In genomic region chr15:83167550-83168065, GRCm38 (mm10) we compare ENCODE assay signal across 12 mouse cellular contexts. TPM values are rescaled to one million over a fixed set of nuclear protein-coding genes. Genes with fewer than 3 reads are reported as not detected.
DNase-seq lines count a peak whose midpoint lies in the region; ATAC-seq lines count a peak whose summit lies in the region.
"Had no signal": no experiment of that assay in that cellular context is flagged by ENCODE, and none has a peak within 500 bp of the region (broad histone marks: within the 10 kb centered on the region; RNA-seq: fewer than 3 reads in every experiment).

No protein-coding gene starts in this region.

- DNase-seq in limb, embryonic 10.5 days (ENCODE audit: low spot score) = no peak
- no peak for DNase-seq in left cerebral cortex, postnatal 10 days (ENCODE audit: extremely low spot score in 1 of 2, low spot score in 2 of 2)
- no peak for DNase-seq in hindbrain, embryonic 14.5 days (ENCODE audit: low spot score)
- DNase-seq: cerebellum, adult 11 months; thymus, postnatal 4 days had no signal

- H3K27ac ChIP-seq in hindbrain, embryonic 12.5 days = 0 out of 2 replicates have a peak overlapping the region, but pooled peaks have one; percentile 3
- no peak overlapping the region for H3K27ac ChIP-seq in hindbrain, embryonic 16.5 days (ENCODE audit: low read depth, low read length)
- no peak overlapping the region for H3K27ac ChIP-seq in neural tube, embryonic 13.5 days (replicated peaks)
- H3K27ac ChIP-seq in neural tube, embryonic 15.5 days (replicated peaks) = no peak overlapping the region
- peak overlapping the region; percentile 27; the same call in 1 of the 2 replicates for H3K27ac ChIP-seq in limb, embryonic 10.5 days
- H3K27ac ChIP-seq in stomach, embryonic 16.5 days (ENCODE audit: low read length) = peak overlapping the region; percentile 91
- no peak overlapping the region for H3K27ac ChIP-seq in hindbrain, embryonic 14.5 days

- ATAC-seq in hindbrain, embryonic 12.5 days (ENCODE audit: low FRiP score) = no peak
- no peak for ATAC-seq in hindbrain, embryonic 16.5 days
- no peak for ATAC-seq in neural tube, embryonic 13.5 days (ENCODE audit: low read depth)
- no peak for ATAC-seq in neural tube, embryonic 15.5 days (ENCODE audit: low FRiP score)
- ATAC-seq in stomach, embryonic 16.5 days (ENCODE audit: insufficient read depth, low FRiP score) = no peak
- ATAC-seq in hindbrain, embryonic 14.5 days (ENCODE audit: low FRiP score) = no peak
- ATAC-seq: activated CD4-positive, CD25-positive, alpha-beta regulatory T cell, adult 4 months; forebrain, embryonic 14.5 days had no signal

- H3K9ac ChIP-seq in hindbrain, embryonic 12.5 days = no peak overlapping the region
- no peak overlapping the region for H3K9ac ChIP-seq in hindbrain, embryonic 16.5 days (ENCODE audit: low read depth, low read length)
- H3K9ac ChIP-seq in neural tube, embryonic 13.5 days = 0 out of 2 replicates have a peak overlapping the region, but pooled peaks have one; percentile 17
- H3K9ac ChIP-seq in neural tube, embryonic 15.5 days (replicated peaks) = no peak overlapping the region
- H3K9ac ChIP-seq in stomach, embryonic 16.5 days (ENCODE audit: low read length) = peak overlapping the region; percentile 51; the same call in 1 of the 2 replicates
- H3K9ac ChIP-seq in hindbrain, embryonic 14.5 days = no peak overlapping the region

- no peak overlapping the region for H3K4me2 ChIP-seq in hindbrain, embryonic 12.5 days (replicated peaks)
- H3K4me2 ChIP-seq in hindbrain, embryonic 16.5 days (ENCODE audit: low read length) = no peak overlapping the region
- no peak overlapping the region for H3K4me2 ChIP-seq in neural tube, embryonic 13.5 days
- no peak overlapping the region for H3K4me2 ChIP-seq in neural tube, embryonic 15.5 days
- H3K4me2 ChIP-seq in stomach, embryonic 16.5 days (ENCODE audit: low read depth, low read length) = peak overlapping the region; percentile 44; the same call in 1 of the 2 replicates
- no peak overlapping the region for H3K4me2 ChIP-seq in hindbrain, embryonic 14.5 days (replicated peaks)

- peaks cover 24% of the 10 kb centered on the region for H3K4me1 ChIP-seq in hindbrain, embryonic 12.5 days
- H3K4me1 ChIP-seq in hindbrain, embryonic 16.5 days (ENCODE audit: control insufficient read depth, insufficient read depth, low read depth, low read length) = peaks cover 13% of the 10 kb centered on the region
- peaks cover 47% of the 10 kb centered on the region for H3K4me1 ChIP-seq in neural tube, embryonic 13.5 days (replicated peaks)
- peaks cover 46% of the 10 kb centered on the region for H3K4me1 ChIP-seq in neural tube, embryonic 15.5 days
- peaks cover 29% of the 10 kb centered on the region for H3K4me1 ChIP-seq in limb, embryonic 10.5 days
- peaks cover 62% of the 10 kb centered on the region for H3K4me1 ChIP-seq in stomach, embryonic 16.5 days (ENCODE audit: control insufficient read depth, insufficient read depth, low read length)
- peaks cover 17% of the 10 kb centered on the region for H3K4me1 ChIP-seq in hindbrain, embryonic 14.5 days (replicated peaks; ENCODE audit: control insufficient read depth, insufficient read depth, low read length)

- intact Hi-C loops in left cerebral cortex, postnatal 10 days (cut with DNase I) = no loop called here

- 92% methylated on average over 8 of the region's 8 CpGs for WGBS in hindbrain, embryonic 12.5 days
- 93% methylated on average over 8 of the region's 8 CpGs for WGBS in hindbrain, embryonic 16.5 days
- 90% methylated on average over 8 of the region's 8 CpGs for WGBS in neural tube, embryonic 13.5 days
- WGBS in neural tube, embryonic 15.5 days = 93% methylated on average over 8 of the region's 8 CpGs
- WGBS in limb, embryonic 10.5 days = 89% methylated on average over 8 of the region's 8 CpGs
- WGBS in stomach, embryonic 16.5 days = 68% methylated on average over 8 of the region's 8 CpGs
- 94% methylated on average over 8 of the region's 8 CpGs for WGBS in hindbrain, embryonic 14.5 days

- H3K4me3 ChIP-seq in hindbrain, embryonic 12.5 days = no peak overlapping the region
- H3K4me3 ChIP-seq in hindbrain, embryonic 16.5 days (ENCODE audit: low read length) = no peak overlapping the region
- no peak overlapping the region for H3K4me3 ChIP-seq in neural tube, embryonic 13.5 days
- H3K4me3 ChIP-seq in neural tube, embryonic 15.5 days (replicated peaks) = no peak overlapping the region
- no peak overlapping the region for H3K4me3 ChIP-seq in limb, embryonic 10.5 days
- no peak overlapping the region for H3K4me3 ChIP-seq in stomach, embryonic 16.5 days (replicated peaks; ENCODE audit: low read length)
- no peak overlapping the region for H3K4me3 ChIP-seq in hindbrain, embryonic 14.5 days (replicated peaks; ENCODE audit: low read length)

- no peaks in the 10 kb centered on the region for H3K27me3 ChIP-seq in hindbrain, embryonic 12.5 days
- H3K27me3 ChIP-seq in hindbrain, embryonic 16.5 days (replicated peaks; ENCODE audit: control insufficient read depth, insufficient read depth, low read length) = no peaks in the 10 kb centered on the region
- no peaks in the 10 kb centered on the region for H3K27me3 ChIP-seq in neural tube, embryonic 13.5 days
- H3K27me3 ChIP-seq in neural tube, embryonic 15.5 days (replicated peaks) = no peaks in the 10 kb centered on the region
- H3K27me3 ChIP-seq in limb, embryonic 10.5 days (ENCODE audit: low read depth, poor library complexity, severe bottlenecking) = no peaks in the 10 kb centered on the region
- H3K27me3 ChIP-seq in stomach, embryonic 16.5 days (ENCODE audit: control insufficient read depth, insufficient read depth, low read length) = no peaks in the 10 kb centered on the region
- H3K27me3 ChIP-seq in hindbrain, embryonic 14.5 days (ENCODE audit: control insufficient read depth, insufficient read depth, low read length) = no peaks in the 10 kb centered on the region

- H3K9me3 ChIP-seq in hindbrain, embryonic 12.5 days (replicated peaks) = no peaks in the 10 kb centered on the region
- H3K9me3 ChIP-seq in hindbrain, embryonic 16.5 days (ENCODE audit: control insufficient read depth, low read length) = no peaks in the 10 kb centered on the region
- no peaks in the 10 kb centered on the region for H3K9me3 ChIP-seq in neural tube, embryonic 13.5 days
- H3K9me3 ChIP-seq in neural tube, embryonic 15.5 days (replicated peaks) = no peaks in the 10 kb centered on the region
- H3K9me3 ChIP-seq in limb, embryonic 10.5 days (replicated peaks) = no peaks in the 10 kb centered on the region
- no peaks in the 10 kb centered on the region for H3K9me3 ChIP-seq in stomach, embryonic 16.5 days (replicated peaks; ENCODE audit: control insufficient read depth, low read length)
- H3K9me3 ChIP-seq in hindbrain, embryonic 14.5 days (ENCODE audit: control insufficient read depth, low read length) = no peaks in the 10 kb centered on the region

- peaks cover 14% of the 10 kb centered on the region; the same call in 1 of the 2 replicates for H3K36me3 ChIP-seq in hindbrain, embryonic 12.5 days
- no peaks in the 10 kb centered on the region for H3K36me3 ChIP-seq in hindbrain, embryonic 16.5 days (ENCODE audit: control insufficient read depth, insufficient read depth, low read length)
- peaks cover 13% of the 10 kb centered on the region for H3K36me3 ChIP-seq in neural tube, embryonic 13.5 days
- peaks cover 5% of the 10 kb centered on the region for H3K36me3 ChIP-seq in neural tube, embryonic 15.5 days
- peaks cover 18% of the 10 kb centered on the region for H3K36me3 ChIP-seq in limb, embryonic 10.5 days
- no peaks in the 10 kb centered on the region for H3K36me3 ChIP-seq in stomach, embryonic 16.5 days (ENCODE audit: control insufficient read depth, insufficient read depth, low read length)
- H3K36me3 ChIP-seq in hindbrain, embryonic 14.5 days (replicated peaks; ENCODE audit: control insufficient read depth, insufficient read depth) = peaks cover 5% of the 10 kb centered on the region; the same call in 1 of the 2 replicates

RNA-seq across cellular contexts. Expression of gene Cyb5r3, which starts 4.8 kb away (rescaled TPM):
- 148 and 154 TPM in 2 replicates for polyA plus RNA-seq in hindbrain, embryonic 12.5 days (2016; fragmentation: Nextera tagmentation; extraction: Ambion mirVana)
- polyA plus RNA-seq in hindbrain, embryonic 16.5 days (2015; fragmentation: Nextera tagmentation; extraction: Ambion mirVana) = 130 and 163 TPM in 2 replicates
- 130 and 140 TPM in 2 replicates for polyA plus RNA-seq in neural tube, embryonic 13.5 days (2015; fragmentation: Nextera tagmentation; extraction: Ambion mirVana)
- polyA plus RNA-seq in neural tube, embryonic 15.5 days (2015; fragmentation: Nextera tagmentation; extraction: Ambion mirVana) = 112 and 128 TPM in 2 replicates
- polyA plus RNA-seq in limb, embryonic 10.5 days (2016; fragmentation: Nextera tagmentation; extraction: Ambion mirVana) = 163 and 174 TPM in 2 replicates
- 211 and 262 TPM in 2 replicates for polyA plus RNA-seq in stomach, embryonic 16.5 days (2015; fragmentation: Nextera tagmentation; extraction: Ambion mirVana)
- 10 to 100 TPM; 91.1 to 94.6 TPM for total RNA-seq in left cerebral cortex, postnatal 10 days (2021)
- 112 and 129 TPM in 2 replicates for polyA plus RNA-seq in hindbrain, embryonic 14.5 days (2014; fragmentation: Nextera tagmentation; extraction: Ambion mirVana)

RNA-seq across cellular contexts. Expression of gene Poldip3, which starts 18.4 kb away (rescaled TPM):
- 163 and 168 TPM in 2 replicates for polyA plus RNA-seq in hindbrain, embryonic 12.5 days (2016; fragmentation: Nextera tagmentation; extraction: Ambion mirVana)
- 122 and 134 TPM in 2 replicates for polyA plus RNA-seq in hindbrain, embryonic 16.5 days (2015; fragmentation: Nextera tagmentation; extraction: Ambion mirVana)
- polyA plus RNA-seq in neural tube, embryonic 13.5 days (2015; fragmentation: Nextera tagmentation; extraction: Ambion mirVana) = 137 and 140 TPM in 2 replicates
- polyA plus RNA-seq in neural tube, embryonic 15.5 days (2015; fragmentation: Nextera tagmentation; extraction: Ambion mirVana) = 127 and 134 TPM in 2 replicates
- polyA plus RNA-seq in limb, embryonic 10.5 days (2016; fragmentation: Nextera tagmentation; extraction: Ambion mirVana) = 183 and 193 TPM in 2 replicates
- 121 and 128 TPM in 2 replicates for polyA plus RNA-seq in stomach, embryonic 16.5 days (2015; fragmentation: Nextera tagmentation; extraction: Ambion mirVana)
- 10 to 100 TPM; 85.9 to 86.5 TPM for total RNA-seq in left cerebral cortex, postnatal 10 days (2021)
- 143 and 145 TPM in 2 replicates for polyA plus RNA-seq in hindbrain, embryonic 14.5 days (2014; fragmentation: Nextera tagmentation; extraction: Ambion mirVana)

RNA-seq across cellular contexts. Expression of gene Rrp7a, which starts 45.0 kb away (rescaled TPM):
- polyA plus RNA-seq in hindbrain, embryonic 12.5 days (2016; fragmentation: Nextera tagmentation; extraction: Ambion mirVana) = 64.5 and 74.1 TPM in 2 replicates
- 78.2 and 93.9 TPM in 2 replicates for polyA plus RNA-seq in hindbrain, embryonic 16.5 days (2015; fragmentation: Nextera tagmentation; extraction: Ambion mirVana)
- 68.3 and 76.0 TPM in 2 replicates for polyA plus RNA-seq in neural tube, embryonic 13.5 days (2015; fragmentation: Nextera tagmentation; extraction: Ambion mirVana)
- polyA plus RNA-seq in neural tube, embryonic 15.5 days (2015; fragmentation: Nextera tagmentation; extraction: Ambion mirVana) = 77.4 and 81.1 TPM in 2 replicates
- polyA plus RNA-seq in limb, embryonic 10.5 days (2016; fragmentation: Nextera tagmentation; extraction: Ambion mirVana) = 66.9 and 76.5 TPM in 2 replicates
- 65.5 and 66.0 TPM in 2 replicates for polyA plus RNA-seq in stomach, embryonic 16.5 days (2015; fragmentation: Nextera tagmentation; extraction: Ambion mirVana)
- 100 to 1,000 TPM; 122 to 128 TPM for total RNA-seq in left cerebral cortex, postnatal 10 days (2021)
- polyA plus RNA-seq in hindbrain, embryonic 14.5 days (2014; fragmentation: Nextera tagmentation; extraction: Ambion mirVana) = 64.7 and 68.2 TPM in 2 replicates

Comparison
In these comparisons a context has a peak if more than half of its experiments do, and no peak if none do; other contexts are left out.
1. H3K27ac ChIP-seq: peak in hindbrain, embryonic 12.5 days (single experiment), limb, embryonic 10.5 days (single experiment) and stomach, embryonic 16.5 days (single experiment); none in hindbrain, embryonic 16.5 days (single experiment), neural tube, embryonic 13.5 days (single experiment), neural tube, embryonic 15.5 days (single experiment) and hindbrain, embryonic 14.5 days (single experiment).
2. H3K9ac ChIP-seq: peak in neural tube, embryonic 13.5 days (single experiment) and stomach, embryonic 16.5 days (single experiment); none in hindbrain, embryonic 12.5 days (single experiment), hindbrain, embryonic 16.5 days (single experiment), neural tube, embryonic 15.5 days (single experiment) and hindbrain, embryonic 14.5 days (single experiment).